Comparison of ENCODE assay signal across 17 mouse cellular contexts in genomic region chr14:20721371-20721770, GRCm38 (mm10). TPM values are rescaled to one million over a fixed set of nuclear protein-coding genes. Genes with fewer than 3 reads are reported as not detected.
A peak's percentile ranks its signal among the peaks of the same experiment; 100 is the strongest.
DNase-seq lines count a peak whose midpoint lies in the region; ATAC-seq and TF ChIP-seq lines count a peak whose summit lies in the region.
"Had no signal": no experiment of that assay in that cellular context is flagged by ENCODE, and none has a peak within 500 bp of the region (broad histone marks: within the 10 kb centered on the region; RNA-seq: fewer than 3 reads in every experiment).

No protein-coding gene starts in this region.

- WGBS in forebrain, embryonic 15.5 days, result 86% methylated on average over 4 of the region's 4 CpGs
- WGBS in forebrain, postnatal 0 days, result 87% methylated on average over 4 of the region's 4 CpGs
- WGBS in intestine, embryonic 14.5 days, result 92% methylated on average over 4 of the region's 4 CpGs
- 90% methylated on average over 4 of the region's 4 CpGs for WGBS in intestine, postnatal 0 days
- 84% methylated on average over 4 of the region's 4 CpGs for WGBS in liver, postnatal 0 days (ENCODE audit: insufficient replicate concordance)
- WGBS in liver, embryonic 12.5 days (ENCODE audit: insufficient replicate concordance), result 77% methylated on average over 4 of the region's 4 CpGs
- 86% methylated on average over 4 of the region's 4 CpGs for WGBS in limb, embryonic 13.5 days

- H3K4me1 ChIP-seq in forebrain, embryonic 15.5 days, result no peaks in the 10 kb centered on the region
- no peaks in the 10 kb centered on the region for H3K4me1 ChIP-seq in forebrain, postnatal 0 days (ENCODE audit: insufficient read depth)
- no peaks in the 10 kb centered on the region for H3K4me1 ChIP-seq in intestine, embryonic 14.5 days (replicated peaks; ENCODE audit: control insufficient read depth, insufficient read depth, low read length)
- H3K4me1 ChIP-seq in intestine, postnatal 0 days (replicated peaks; ENCODE audit: control insufficient read depth, insufficient read depth, low read length), result 0 out of 2 replicates have a peak, but pooled peaks cover 7% of the 10 kb centered on the region
- peaks cover 8% of the 10 kb centered on the region for H3K4me1 ChIP-seq in liver, postnatal 0 days (ENCODE audit: insufficient read depth)
- peaks cover 25% of the 10 kb centered on the region for H3K4me1 ChIP-seq in liver, embryonic 12.5 days
- H3K4me1 ChIP-seq in limb, embryonic 13.5 days, result no peaks in the 10 kb centered on the region
- H3K4me1 ChIP-seq: embryonic facial prominence, embryonic 13.5 days had no signal

- H3K27me3 ChIP-seq in forebrain, embryonic 15.5 days, result no peaks in the 10 kb centered on the region
- H3K27me3 ChIP-seq in forebrain, postnatal 0 days (ENCODE audit: insufficient read depth, low read length), result no peaks in the 10 kb centered on the region
- H3K27me3 ChIP-seq in intestine, embryonic 14.5 days (replicated peaks; ENCODE audit: control insufficient read depth, insufficient read depth, low read length), result no peaks in the 10 kb centered on the region
- no peaks in the 10 kb centered on the region for H3K27me3 ChIP-seq in intestine, postnatal 0 days (replicated peaks; ENCODE audit: control insufficient read depth, insufficient read depth, low read length)
- H3K27me3 ChIP-seq in liver, postnatal 0 days (ENCODE audit: insufficient read depth, low read length), result no peaks in the 10 kb centered on the region
- H3K27me3 ChIP-seq in liver, embryonic 12.5 days (replicated peaks), result no peaks in the 10 kb centered on the region
- no peaks in the 10 kb centered on the region for H3K27me3 ChIP-seq in limb, embryonic 13.5 days
- H3K27me3 ChIP-seq: embryonic facial prominence, embryonic 13.5 days; limb, embryonic 15.5 days had no signal

- no peak for TF ChIP-seq CTCF in forebrain, postnatal 0 days (IDR thresholded peaks at IDR 0.05; ENCODE audit: low read depth)
- TF ChIP-seq CTCF in intestine, postnatal 0 days (IDR thresholded peaks at IDR 0.05; ENCODE audit: low read depth), result no peak
- no peak for TF ChIP-seq CTCF in liver, postnatal 0 days (IDR thresholded peaks at IDR 0.05; ENCODE audit: low read depth)

- no peak overlapping the region for H3K4me2 ChIP-seq in forebrain, embryonic 15.5 days (replicated peaks)
- no peak overlapping the region for H3K4me2 ChIP-seq in forebrain, postnatal 0 days (ENCODE audit: low read depth)
- no peak overlapping the region for H3K4me2 ChIP-seq in intestine, embryonic 14.5 days (ENCODE audit: low read length)
- no peak overlapping the region for H3K4me2 ChIP-seq in intestine, postnatal 0 days (replicated peaks; ENCODE audit: low read depth)
- H3K4me2 ChIP-seq in liver, postnatal 0 days (ENCODE audit: low read depth, low read length), result no peak overlapping the region
- H3K4me2 ChIP-seq in liver, embryonic 12.5 days, result no peak overlapping the region
- no peak overlapping the region for H3K4me2 ChIP-seq in limb, embryonic 13.5 days (replicated peaks)
- H3K4me2 ChIP-seq: embryonic facial prominence, embryonic 13.5 days; limb, embryonic 15.5 days had no signal

- H3K27ac ChIP-seq in forebrain, embryonic 15.5 days (replicated peaks), result no peak overlapping the region
- no peak overlapping the region for H3K27ac ChIP-seq in forebrain, postnatal 0 days (ENCODE audit: low read depth, low read length)
- no peak overlapping the region for H3K27ac ChIP-seq in intestine, embryonic 14.5 days (ENCODE audit: low read depth)
- H3K27ac ChIP-seq in intestine, postnatal 0 days (ENCODE audit: low read depth, low read length), result no peak overlapping the region
- H3K27ac ChIP-seq in liver, postnatal 0 days (ENCODE audit: low read depth), result no peak overlapping the region
- no peak overlapping the region for H3K27ac ChIP-seq in liver, embryonic 12.5 days
- H3K27ac ChIP-seq in limb, embryonic 13.5 days, result no peak overlapping the region
- H3K27ac ChIP-seq: embryonic facial prominence, embryonic 13.5 days; heart, embryonic 10.5 days; limb, embryonic 15.5 days had no signal

- TF ChIP-seq EP300 in liver, postnatal 0 days (IDR thresholded peaks at IDR 0.05; ENCODE audit: low read depth), result no peak

- no peak overlapping the region for H3K4me3 ChIP-seq in forebrain, embryonic 15.5 days
- H3K4me3 ChIP-seq in forebrain, postnatal 0 days (ENCODE audit: low read depth, low read length), result no peak overlapping the region
- no peak overlapping the region for H3K4me3 ChIP-seq in intestine, embryonic 14.5 days (ENCODE audit: low read depth, low read length)
- no peak overlapping the region for H3K4me3 ChIP-seq in intestine, postnatal 0 days (ENCODE audit: low read depth, low read length)
- no peak overlapping the region for H3K4me3 ChIP-seq in liver, postnatal 0 days (ENCODE audit: low read depth, low read length)
- no peak overlapping the region for H3K4me3 ChIP-seq in liver, embryonic 12.5 days
- H3K4me3 ChIP-seq in limb, embryonic 13.5 days, result no peak overlapping the region
- H3K4me3 ChIP-seq: embryonic facial prominence, embryonic 13.5 days; heart, embryonic 10.5 days; limb, embryonic 15.5 days had no signal

- ATAC-seq in forebrain, embryonic 15.5 days (replicated peaks), result peak; percentile 30; the same call in 1 of the 2 replicates
- ATAC-seq in forebrain, postnatal 0 days, result no peak; the same call in 1 of the 2 replicates
- ATAC-seq in intestine, embryonic 14.5 days (replicated peaks; ENCODE audit: low FRiP score, low TSS enrichment, low read depth), result peak; percentile 37; the same call in 1 of the 2 replicates
- ATAC-seq in intestine, postnatal 0 days, result no peak
- peak; percentile 12; the same call in 1 of the 2 replicates for ATAC-seq in liver, postnatal 0 days
- ATAC-seq in liver, embryonic 12.5 days, result no peak
- 0 out of 2 replicates have a peak, but pooled peaks have one; percentile 24 for ATAC-seq in limb, embryonic 13.5 days (ENCODE audit: low FRiP score, low read depth)

- H3K9ac ChIP-seq in forebrain, embryonic 15.5 days (replicated peaks), result no peak overlapping the region
- no peak overlapping the region for H3K9ac ChIP-seq in forebrain, postnatal 0 days
- H3K9ac ChIP-seq in intestine, embryonic 14.5 days (ENCODE audit: low read length), result no peak overlapping the region
- no peak overlapping the region for H3K9ac ChIP-seq in intestine, postnatal 0 days (ENCODE audit: low read depth, low read length)
- no peak overlapping the region for H3K9ac ChIP-seq in liver, postnatal 0 days (replicated peaks)
- H3K9ac ChIP-seq in liver, embryonic 12.5 days, result no peak overlapping the region
- H3K9ac ChIP-seq in limb, embryonic 13.5 days, result no peak overlapping the region
- H3K9ac ChIP-seq: embryonic facial prominence, embryonic 13.5 days; limb, embryonic 15.5 days had no signal

- H3K9me3 ChIP-seq in forebrain, embryonic 15.5 days, result no peaks in the 10 kb centered on the region
- H3K9me3 ChIP-seq in forebrain, postnatal 0 days (ENCODE audit: low read length), result no peaks in the 10 kb centered on the region
- H3K9me3 ChIP-seq in intestine, embryonic 14.5 days (ENCODE audit: control insufficient read depth, low read length), result no peaks in the 10 kb centered on the region
- H3K9me3 ChIP-seq in intestine, postnatal 0 days (ENCODE audit: control insufficient read depth), result no peaks in the 10 kb centered on the region
- H3K9me3 ChIP-seq in liver, postnatal 0 days (ENCODE audit: low read length), result no peaks in the 10 kb centered on the region
- no peaks in the 10 kb centered on the region for H3K9me3 ChIP-seq in liver, embryonic 12.5 days (replicated peaks)
- no peaks in the 10 kb centered on the region for H3K9me3 ChIP-seq in limb, embryonic 13.5 days
- H3K9me3 ChIP-seq: embryonic facial prominence, embryonic 13.5 days; heart, embryonic 10.5 days; limb, embryonic 15.5 days had no signal

- DNase-seq in forebrain, postnatal 0 days, result no peak
- no peak for DNase-seq in intestine, embryonic 14.5 days (ENCODE audit: low spot score)
- no peak for DNase-seq in liver, postnatal 0 days
- no peak for DNase-seq in gastrocnemius, adult 18-20 months (ENCODE audit: low spot score)
- DNase-seq: adrenal gland, postnatal 14 days; cerebellum, adult 9-11 months; gastrocnemius, postnatal 25 days; kidney, adult 2 months; retina, postnatal 1 day; right cerebral cortex, postnatal 4 days had no signal

- peaks cover 89% of the 10 kb centered on the region for H3K36me3 ChIP-seq in forebrain, embryonic 15.5 days
- H3K36me3 ChIP-seq in forebrain, postnatal 0 days (ENCODE audit: insufficient read depth), result peaks cover 98% of the 10 kb centered on the region
- peaks cover 94% of the 10 kb centered on the region for H3K36me3 ChIP-seq in intestine, embryonic 14.5 days (ENCODE audit: control insufficient read depth, insufficient read depth, low read length)
- peaks cover 91% of the 10 kb centered on the region for H3K36me3 ChIP-seq in intestine, postnatal 0 days (ENCODE audit: control insufficient read depth, insufficient read depth)
- peaks cover 92% of the 10 kb centered on the region for H3K36me3 ChIP-seq in liver, postnatal 0 days (replicated peaks; ENCODE audit: insufficient read depth, low read length)
- peaks cover 99% of the 10 kb centered on the region for H3K36me3 ChIP-seq in liver, embryonic 12.5 days
- peaks cover 97% of the 10 kb centered on the region for H3K36me3 ChIP-seq in limb, embryonic 13.5 days

RNA-seq across cellular contexts. Expression of gene Ndst2, which starts 13.0 kb away (rescaled TPM):
- polyA plus RNA-seq in forebrain, embryonic 15.5 days (2015; fragmentation: Nextera tagmentation; extraction: Ambion mirVana), result 15.7 and 16.9 TPM in 2 replicates
- total RNA-seq in forebrain, postnatal 0 days (2014; rRNA removed), result 16.3 and 25.0 TPM in 2 replicates
- 6.7 and 11.2 TPM in 2 replicates for polyA plus RNA-seq in forebrain, postnatal 0 days (2015; fragmentation: Nextera tagmentation; extraction: Ambion mirVana)
- polyA plus RNA-seq in intestine, embryonic 14.5 days (2014; fragmentation: Nextera tagmentation; extraction: Ambion mirVana), result 29.2 and 29.6 TPM in 2 replicates
- polyA plus RNA-seq in intestine, postnatal 0 days (2015; fragmentation: Nextera tagmentation; extraction: Ambion mirVana), result 9.8 and 12.4 TPM in 2 replicates
- polyA plus RNA-seq in liver, postnatal 0 days (2015; fragmentation: Nextera tagmentation; extraction: Ambion mirVana), result 11.7 and 12.6 TPM in 2 replicates
- 22.4 and 24.9 TPM in 2 replicates for polyA plus RNA-seq in liver, embryonic 12.5 days (2016; fragmentation: Nextera tagmentation; extraction: Ambion mirVana)
- 27.9 and 30.5 TPM in 2 replicates for polyA plus RNA-seq in limb, embryonic 13.5 days (2015; fragmentation: Nextera tagmentation; extraction: Ambion mirVana)
- 1 to 10 TPM; 5.4 to 7.2 TPM for total RNA-seq in gastrocnemius, adult 18-20 months (2021)

RNA-seq across cellular contexts. Expression of gene Zswim8, which starts 14.0 kb away (rescaled TPM):
- polyA plus RNA-seq in forebrain, embryonic 15.5 days (2015; fragmentation: Nextera tagmentation; extraction: Ambion mirVana), result 46.1 and 47.1 TPM in 2 replicates
- total RNA-seq in forebrain, postnatal 0 days (2014; rRNA removed), result 112 and 162 TPM in 2 replicates
- polyA plus RNA-seq in forebrain, postnatal 0 days (2015; fragmentation: Nextera tagmentation; extraction: Ambion mirVana), result 24.6 and 28.2 TPM in 2 replicates
- polyA plus RNA-seq in intestine, embryonic 14.5 days (2014; fragmentation: Nextera tagmentation; extraction: Ambion mirVana), result 30.3 and 35.9 TPM in 2 replicates
- 15.0 and 19.0 TPM in 2 replicates for polyA plus RNA-seq in intestine, postnatal 0 days (2015; fragmentation: Nextera tagmentation; extraction: Ambion mirVana)
- polyA plus RNA-seq in liver, postnatal 0 days (2015; fragmentation: Nextera tagmentation; extraction: Ambion mirVana), result 5.3 and 6.4 TPM in 2 replicates
- polyA plus RNA-seq in liver, embryonic 12.5 days (2016; fragmentation: Nextera tagmentation; extraction: Ambion mirVana), result 10.7 and 11.1 TPM in 2 replicates
- 40.3 and 43.1 TPM in 2 replicates for polyA plus RNA-seq in limb, embryonic 13.5 days (2015; fragmentation: Nextera tagmentation; extraction: Ambion mirVana)
- total RNA-seq in gastrocnemius, adult 18-20 months (2021), result 10 to 100 TPM; 27.3 to 36.0 TPM

RNA-seq across cellular contexts. Expression of gene Chchd1, which starts 18.6 kb away (rescaled TPM):
- polyA plus RNA-seq in forebrain, embryonic 15.5 days (2015; fragmentation: Nextera tagmentation; extraction: Ambion mirVana), result 213 TPM in 2 replicates
- 238 and 257 TPM in 2 replicates for total RNA-seq in forebrain, postnatal 0 days (2014; rRNA removed)
- polyA plus RNA-seq in forebrain, postnatal 0 days (2015; fragmentation: Nextera tagmentation; extraction: Ambion mirVana), result 222 and 300 TPM in 2 replicates
- polyA plus RNA-seq in intestine, embryonic 14.5 days (2014; fragmentation: Nextera tagmentation; extraction: Ambion mirVana), result 231 and 234 TPM in 2 replicates
- polyA plus RNA-seq in intestine, postnatal 0 days (2015; fragmentation: Nextera tagmentation; extraction: Ambion mirVana), result 143 and 150 TPM in 2 replicates
- polyA plus RNA-seq in liver, postnatal 0 days (2015; fragmentation: Nextera tagmentation; extraction: Ambion mirVana), result 88.5 and 91.7 TPM in 2 replicates
- 178 and 187 TPM in 2 replicates for polyA plus RNA-seq in liver, embryonic 12.5 days (2016; fragmentation: Nextera tagmentation; extraction: Ambion mirVana)
- polyA plus RNA-seq in limb, embryonic 13.5 days (2015; fragmentation: Nextera tagmentation; extraction: Ambion mirVana), result 194 and 196 TPM in 2 replicates
- total RNA-seq in gastrocnemius, adult 18-20 months (2021), result 100 to 1,000 TPM; 126 to 132 TPM

RNA-seq across cellular contexts. Expression of gene Fut11, which starts 26.6 kb away (rescaled TPM):
- 23.1 and 23.9 TPM in 2 replicates for polyA plus RNA-seq in forebrain, embryonic 15.5 days (2015; fragmentation: Nextera tagmentation; extraction: Ambion mirVana)
- 11.2 and 17.9 TPM in 2 replicates for total RNA-seq in forebrain, postnatal 0 days (2014; rRNA removed)
- 14.0 and 20.7 TPM in 2 replicates for polyA plus RNA-seq in forebrain, postnatal 0 days (2015; fragmentation: Nextera tagmentation; extraction: Ambion mirVana)
- polyA plus RNA-seq in intestine, embryonic 14.5 days (2014; fragmentation: Nextera tagmentation; extraction: Ambion mirVana), result 19.6 and 20.0 TPM in 2 replicates
- polyA plus RNA-seq in intestine, postnatal 0 days (2015; fragmentation: Nextera tagmentation; extraction: Ambion mirVana), result 7.4 and 8.4 TPM in 2 replicates
- polyA plus RNA-seq in liver, postnatal 0 days (2015; fragmentation: Nextera tagmentation; extraction: Ambion mirVana), result 4.4 and 5.1 TPM in 2 replicates
- polyA plus RNA-seq in liver, embryonic 12.5 days (2016; fragmentation: Nextera tagmentation; extraction: Ambion mirVana), result 10.2 and 11.5 TPM in 2 replicates
- 27.4 and 28.5 TPM in 2 replicates for polyA plus RNA-seq in limb, embryonic 13.5 days (2015; fragmentation: Nextera tagmentation; extraction: Ambion mirVana)
- 1 to 10 TPM; 1.8 to 2.1 TPM for total RNA-seq in gastrocnemius, adult 18-20 months (2021)

RNA-seq across cellular contexts. Expression of gene Sec24c, which starts 47.3 kb away (rescaled TPM):
- polyA plus RNA-seq in forebrain, embryonic 15.5 days (2015; fragmentation: Nextera tagmentation; extraction: Ambion mirVana), result 83.9 and 85.5 TPM in 2 replicates
- total RNA-seq in forebrain, postnatal 0 days (2014; rRNA removed), result 65.0 and 86.4 TPM in 2 replicates
- 46.0 and 57.1 TPM in 2 replicates for polyA plus RNA-seq in forebrain, postnatal 0 days (2015; fragmentation: Nextera tagmentation; extraction: Ambion mirVana)
- 87.4 and 92.4 TPM in 2 replicates for polyA plus RNA-seq in intestine, embryonic 14.5 days (2014; fragmentation: Nextera tagmentation; extraction: Ambion mirVana)
- polyA plus RNA-seq in intestine, postnatal 0 days (2015; fragmentation: Nextera tagmentation; extraction: Ambion mirVana), result 51.0 and 53.8 TPM in 2 replicates
- polyA plus RNA-seq in liver, postnatal 0 days (2015; fragmentation: Nextera tagmentation; extraction: Ambion mirVana), result 30.8 and 31.3 TPM in 2 replicates
- 51.9 and 54.6 TPM in 2 replicates for polyA plus RNA-seq in liver, embryonic 12.5 days (2016; fragmentation: Nextera tagmentation; extraction: Ambion mirVana)
- polyA plus RNA-seq in limb, embryonic 13.5 days (2015; fragmentation: Nextera tagmentation; extraction: Ambion mirVana), result 85.0 and 90.7 TPM in 2 replicates
- 10 to 100 TPM; 65.7 to 75.8 TPM for total RNA-seq in gastrocnemius, adult 18-20 months (2021)

Comparison
In these comparisons a context has a peak if more than half of its experiments do, and no peak if none do; other contexts are left out.
1. ATAC-seq: peak in forebrain, embryonic 15.5 days (single experiment), intestine, embryonic 14.5 days (single experiment), liver, postnatal 0 days (single experiment) and limb, embryonic 13.5 days (single experiment); none in forebrain, postnatal 0 days (single experiment), intestine, postnatal 0 days (single experiment) and liver, embryonic 12.5 days (single experiment).